Mouse (Mus musculus): Measurements from ENCODE around the gene Nrf1. TPM values are rescaled to one million over a fixed set of nuclear protein-coding genes. Genes with fewer than 3 reads are reported as not detected.

Nrf1 gene
- polyA plus RNA-seq, 1 experiment, result 27.0 TPM

GRCm38 (mm10) chr6:30139329-30140045 lies 91.7 kb downstream of the Nrf1 start:
- H3K27me3 ChIP-seq (ENCODE audit: control insufficient read depth, insufficient read depth, low read length), result no peaks in the 10 kb centered on the region
- TF ChIP-seq POLR2A (IDR thresholded peaks at IDR 0.05; ENCODE audit: control insufficient read depth, low read depth, low read length), result no peak
- no peak for TF ChIP-seq CTCF (IDR thresholded peaks at IDR 0.05; ENCODE audit: control insufficient read depth, insufficient read depth, insufficient replicate concordance, low read depth, low read length)
- no peak overlapping the region for H3K27ac ChIP-seq (ENCODE audit: control insufficient read depth, insufficient read depth, low read depth, low read length)
- no peak overlapping the region for H3K4me3 ChIP-seq (ENCODE audit: control insufficient read depth, low read depth, low read length)
- H3K4me1 ChIP-seq (ENCODE audit: control insufficient read depth, insufficient read depth, low read length), result no peaks in the 10 kb centered on the region
- H3K36me3 ChIP-seq (ENCODE audit: control insufficient read depth, insufficient read depth, low read length), result no peaks in the 10 kb centered on the region

- Histone ChIP-seq H3K4me1 (ENCODE audit: control insufficient read depth, insufficient read depth, low read length) (no peaks in the 10 kb centered on the region), H3K4me3 (ENCODE audit: control insufficient read depth, low read depth, low read length) (no peak overlapping the region), H3K36me3 (ENCODE audit: control insufficient read depth, insufficient read depth, low read length) (no peaks in the 10 kb centered on the region), H3K27ac (ENCODE audit: control insufficient read depth, insufficient read depth, low read depth, low read length) (no peak overlapping the region), H3K27me3 (ENCODE audit: control insufficient read depth, insufficient read depth, low read length) (no peaks in the 10 kb centered on the region)
- TF ChIP-seq POLR2A (IDR thresholded peaks at IDR 0.05; ENCODE audit: control insufficient read depth, low read depth, low read length) (no peak), CTCF (IDR thresholded peaks at IDR 0.05; ENCODE audit: control insufficient read depth, insufficient read depth, insufficient replicate concordance, low read depth, low read length) (no peak)
These were observed 95.5 kb downstream of the Nrf1 start for GRCm38 (mm10) chr6:30143263-30143662.

GRCm38 (mm10) chr6:30147058-30147457 lies 99.3 kb downstream of the Nrf1 start:
- H3K27ac ChIP-seq (ENCODE audit: control insufficient read depth, insufficient read depth, low read depth, low read length), result no peak overlapping the region
- H3K36me3 ChIP-seq (ENCODE audit: control insufficient read depth, insufficient read depth, low read length), result no peaks in the 10 kb centered on the region

GRCm38 (mm10) chr6:30147753-30148152 lies 100.0 kb downstream of the Nrf1 start:
- no peak for TF ChIP-seq CTCF (IDR thresholded peaks at IDR 0.05; ENCODE audit: control insufficient read depth, insufficient read depth, insufficient replicate concordance, low read depth, low read length)
- no peak for TF ChIP-seq POLR2A (IDR thresholded peaks at IDR 0.05; ENCODE audit: control insufficient read depth, low read depth, low read length)
- no peaks in the 10 kb centered on the region for H3K36me3 ChIP-seq (ENCODE audit: control insufficient read depth, insufficient read depth, low read length)

More at GRCm38 (mm10) chr6:30147058-30147457, 99.3 kb downstream of the Nrf1 start:
- Histone ChIP-seq H3K4me1 (ENCODE audit: control insufficient read depth, insufficient read depth, low read length) (no peaks in the 10 kb centered on the region), H3K4me3 (ENCODE audit: control insufficient read depth, low read depth, low read length) (no peak overlapping the region), H3K27me3 (ENCODE audit: control insufficient read depth, insufficient read depth, low read length) (no peaks in the 10 kb centered on the region)
- TF ChIP-seq POLR2A (IDR thresholded peaks at IDR 0.05; ENCODE audit: control insufficient read depth, low read depth, low read length) (no peak), CTCF (IDR thresholded peaks at IDR 0.05; ENCODE audit: control insufficient read depth, insufficient read depth, insufficient replicate concordance, low read depth, low read length) (no peak)

GRCm38 (mm10) chr6:30150471-30150870 lies 102.7 kb downstream of the Nrf1 start:
- no peak for TF ChIP-seq POLR2A (IDR thresholded peaks at IDR 0.05; ENCODE audit: control insufficient read depth, low read depth, low read length)
- no peak for TF ChIP-seq CTCF (IDR thresholded peaks at IDR 0.05; ENCODE audit: control insufficient read depth, insufficient read depth, insufficient replicate concordance, low read depth, low read length)
- no peaks in the 10 kb centered on the region for H3K27me3 ChIP-seq (ENCODE audit: control insufficient read depth, insufficient read depth, low read length)
- no peak overlapping the region for H3K27ac ChIP-seq (ENCODE audit: control insufficient read depth, insufficient read depth, low read depth, low read length)
- H3K36me3 ChIP-seq (ENCODE audit: control insufficient read depth, insufficient read depth, low read length), result no peaks in the 10 kb centered on the region
- H3K4me3 ChIP-seq (ENCODE audit: control insufficient read depth, low read depth, low read length), result no peak overlapping the region
- H3K4me1 ChIP-seq (ENCODE audit: control insufficient read depth, insufficient read depth, low read length), result no peaks in the 10 kb centered on the region

More at GRCm38 (mm10) chr6:30147753-30148152, 100.0 kb downstream of the Nrf1 start:
- no peaks in the 10 kb centered on the region for H3K4me1 ChIP-seq (ENCODE audit: control insufficient read depth, insufficient read depth, low read length)
- no peak overlapping the region for H3K4me3 ChIP-seq (ENCODE audit: control insufficient read depth, low read depth, low read length)
- H3K27me3 ChIP-seq (ENCODE audit: control insufficient read depth, insufficient read depth, low read length), result no peaks in the 10 kb centered on the region
- H3K27ac ChIP-seq (ENCODE audit: control insufficient read depth, insufficient read depth, low read depth, low read length), result no peak overlapping the region

GRCm38 (mm10) chr6:30152163-30152562 lies 104.4 kb downstream of the Nrf1 start:
- no peaks in the 10 kb centered on the region for H3K27me3 ChIP-seq (ENCODE audit: control insufficient read depth, insufficient read depth, low read length)
- H3K27ac ChIP-seq (ENCODE audit: control insufficient read depth, insufficient read depth, low read depth, low read length), result no peak overlapping the region
- H3K4me3 ChIP-seq (ENCODE audit: control insufficient read depth, low read depth, low read length), result no peak overlapping the region
- H3K36me3 ChIP-seq (ENCODE audit: control insufficient read depth, insufficient read depth, low read length), result no peaks in the 10 kb centered on the region
- H3K4me1 ChIP-seq (ENCODE audit: control insufficient read depth, insufficient read depth, low read length), result no peaks in the 10 kb centered on the region
- TF ChIP-seq POLR2A (IDR thresholded peaks at IDR 0.05; ENCODE audit: control insufficient read depth, low read depth, low read length) (no peak), CTCF (IDR thresholded peaks at IDR 0.05; ENCODE audit: control insufficient read depth, insufficient read depth, insufficient replicate concordance, low read depth, low read length) (no peak)

GRCm38 (mm10) chr6:30152649-30153048 lies 104.9 kb downstream of the Nrf1 start:
- Histone ChIP-seq H3K27ac (ENCODE audit: control insufficient read depth, insufficient read depth, low read depth, low read length) (no peak overlapping the region), H3K27me3 (ENCODE audit: control insufficient read depth, insufficient read depth, low read length) (no peaks in the 10 kb centered on the region), H3K4me1 (ENCODE audit: control insufficient read depth, insufficient read depth, low read length) (no peaks in the 10 kb centered on the region), H3K4me3 (ENCODE audit: control insufficient read depth, low read depth, low read length) (no peak overlapping the region), H3K36me3 (ENCODE audit: control insufficient read depth, insufficient read depth, low read length) (no peaks in the 10 kb centered on the region)
- TF ChIP-seq CTCF (IDR thresholded peaks at IDR 0.05; ENCODE audit: control insufficient read depth, insufficient read depth, insufficient replicate concordance, low read depth, low read length) (no peak), POLR2A (IDR thresholded peaks at IDR 0.05; ENCODE audit: control insufficient read depth, low read depth, low read length) (no peak)

All from testis, adult 2 months (tissue).